Mouse (Mus musculus): Measurements from ENCODE around the gene Sh3pxd2b. TPM values are rescaled to one million over a fixed set of nuclear protein-coding genes. Genes with fewer than 3 reads are reported as not detected.

Gene Sh3pxd2b
- polyA plus RNA-seq, 1 experiment from 2014 or later, result 24.6 TPM

Other genes starting within 250 kb of the Sh3pxd2b start
- gene Il9r, start 147.5 kb upstream of the Sh3pxd2b start, polyA plus RNA-seq (2016; fragmentation: Nextera tagmentation; extraction: Ambion mirVana), result 0.08 TPM in 1 of 2 replicates, not detected in the other
- 52.8 and 59.3 TPM in 2 replicates for gene Snrnp25, start 142.4 kb upstream of the Sh3pxd2b start, polyA plus RNA-seq (2016; fragmentation: Nextera tagmentation; extraction: Ambion mirVana)
- gene Rhbdf1, start 125.5 kb upstream of the Sh3pxd2b start, polyA plus RNA-seq (2016; fragmentation: Nextera tagmentation; extraction: Ambion mirVana), result 26.4 and 32.9 TPM in 2 replicates
- 30.3 and 30.7 TPM in 2 replicates for gene Mpg, start 121.3 kb upstream of the Sh3pxd2b start, polyA plus RNA-seq (2016; fragmentation: Nextera tagmentation; extraction: Ambion mirVana)
- gene Nprl3, start 80.1 kb upstream of the Sh3pxd2b start, polyA plus RNA-seq (2016; fragmentation: Nextera tagmentation; extraction: Ambion mirVana), result 41.9 and 46.9 TPM in 2 replicates
- 1,310 and 1,360 TPM in 2 replicates for gene Hba-x, start 71.4 kb upstream of the Sh3pxd2b start, polyA plus RNA-seq (2016; fragmentation: Nextera tagmentation; extraction: Ambion mirVana)
- gene Hba-a1, start 64.3 kb upstream of the Sh3pxd2b start, polyA plus RNA-seq (2016; fragmentation: Nextera tagmentation; extraction: Ambion mirVana), result 2,385 and 2,610 TPM in 2 replicates
- gene Hbq1b, start 60.9 kb upstream of the Sh3pxd2b start, polyA plus RNA-seq (2016; fragmentation: Nextera tagmentation; extraction: Ambion mirVana), result 3.2 and 3.3 TPM in 2 replicates
- gene Hba-a2, start 51.3 kb upstream of the Sh3pxd2b start, polyA plus RNA-seq (2016; fragmentation: Nextera tagmentation; extraction: Ambion mirVana), result 5,164 and 5,594 TPM in 2 replicates
- 0.41 and 0.65 TPM in 2 replicates for gene Hbq1a, start 47.8 kb upstream of the Sh3pxd2b start, polyA plus RNA-seq (2016; fragmentation: Nextera tagmentation; extraction: Ambion mirVana)
- gene Ubtd2, start 107.5 kb downstream of the Sh3pxd2b start, polyA plus RNA-seq (2016; fragmentation: Nextera tagmentation; extraction: Ambion mirVana), result 57.4 and 60.6 TPM in 2 replicates
- gene Efcab9, start 184.3 kb downstream of the Sh3pxd2b start, polyA plus RNA-seq (2016; fragmentation: Nextera tagmentation; extraction: Ambion mirVana), result 0.51 TPM in 1 of 2 replicates, not detected in the other
- gene Stk10, start 185.5 kb downstream of the Sh3pxd2b start, polyA plus RNA-seq (2016; fragmentation: Nextera tagmentation; extraction: Ambion mirVana), result 3.2 and 4.1 TPM in 2 replicates